Mouse (Mus musculus) cerebellum, adult 11 months (tissue): ENCODE data around the gene Pax5.

Experiments
- DNase-seq: peaks from one replicate; pipeline ENCODE4 v3.0.0; 2022

Gene Pax5

DNA sequence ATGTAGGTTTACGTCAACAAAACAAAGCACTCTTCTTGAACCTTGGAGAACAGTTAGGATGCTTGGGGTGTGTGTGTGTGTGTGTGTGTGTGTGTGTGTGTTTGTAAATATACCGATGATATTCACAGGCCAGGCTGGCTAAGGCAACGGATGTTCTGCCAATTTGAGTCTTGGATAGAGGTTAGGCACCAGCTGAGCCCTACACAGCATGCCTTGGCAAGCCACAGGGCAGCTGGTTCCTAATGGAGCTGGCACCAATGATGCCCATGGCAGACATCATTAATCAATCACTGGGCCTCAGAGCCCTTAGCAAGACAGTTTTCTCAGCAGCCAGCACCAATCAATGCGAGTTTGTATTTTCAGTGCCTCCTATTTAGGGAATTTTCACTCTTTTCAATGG is 173.5 kb downstream of the Pax5 start:
- DNase-seq = peak; percentile 12

DNA sequence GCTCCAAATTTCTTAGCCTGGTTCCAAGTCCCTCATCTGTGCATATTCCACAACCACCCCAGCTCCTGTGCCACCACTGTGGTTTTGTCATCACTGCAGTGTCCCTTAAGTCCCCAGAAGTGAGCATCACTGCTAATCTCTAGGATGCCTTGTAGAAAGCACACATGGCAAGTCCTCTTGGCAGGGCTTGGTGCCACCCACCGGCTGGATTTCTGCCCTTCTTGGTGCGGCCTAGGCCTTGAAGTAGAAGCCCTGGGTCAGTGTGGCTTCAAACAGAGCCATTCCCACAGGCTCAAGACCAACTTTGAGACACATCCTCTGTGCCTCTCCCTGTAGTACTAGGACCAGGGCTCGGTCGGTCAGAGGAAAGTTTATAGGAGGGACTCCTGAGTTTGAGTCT is 174.6 kb downstream of the Pax5 start:
- no peak for DNase-seq

DNA sequence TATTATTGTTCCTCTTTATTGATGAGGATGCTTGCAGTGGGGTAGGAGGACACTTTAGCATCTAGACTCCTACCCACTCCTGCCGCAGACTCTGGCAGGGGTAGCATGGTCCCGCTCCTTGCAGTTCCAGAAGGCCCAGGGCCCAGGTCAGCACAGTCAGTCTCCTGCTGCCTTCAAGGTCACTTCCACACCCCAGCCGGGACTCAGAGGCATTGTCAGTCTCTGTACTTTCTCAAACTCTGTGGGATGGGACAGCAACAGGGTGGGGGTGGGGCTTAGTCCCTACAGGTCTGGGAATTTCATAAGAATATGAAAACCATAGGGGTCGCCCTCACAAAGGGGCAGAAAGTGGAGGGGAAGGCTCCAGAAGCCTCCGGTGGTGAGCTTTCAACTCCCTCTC is 177.0 kb downstream of the Pax5 start:
- no peak for DNase-seq

DNA sequence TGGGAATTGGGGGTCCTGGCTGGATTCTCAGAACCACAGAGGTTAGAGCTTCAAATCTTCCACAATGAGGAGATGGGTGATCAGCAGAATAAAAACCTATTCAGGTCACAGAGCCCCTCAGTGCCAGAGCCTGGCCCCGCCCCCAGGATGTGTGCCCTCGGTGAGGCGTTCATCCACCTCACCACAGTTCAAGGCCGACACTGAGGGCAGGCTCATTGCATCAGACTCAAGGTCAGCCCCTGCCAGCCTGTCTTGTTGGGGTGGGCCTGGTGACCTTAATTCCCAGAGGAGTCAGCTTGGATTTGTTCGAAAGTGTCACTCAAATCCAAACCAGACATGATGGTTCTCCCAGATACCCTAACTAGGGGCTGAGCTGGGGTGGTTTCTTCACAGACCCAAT is 177.6 kb downstream of the Pax5 start:
- DNase-seq = no peak

DNA sequence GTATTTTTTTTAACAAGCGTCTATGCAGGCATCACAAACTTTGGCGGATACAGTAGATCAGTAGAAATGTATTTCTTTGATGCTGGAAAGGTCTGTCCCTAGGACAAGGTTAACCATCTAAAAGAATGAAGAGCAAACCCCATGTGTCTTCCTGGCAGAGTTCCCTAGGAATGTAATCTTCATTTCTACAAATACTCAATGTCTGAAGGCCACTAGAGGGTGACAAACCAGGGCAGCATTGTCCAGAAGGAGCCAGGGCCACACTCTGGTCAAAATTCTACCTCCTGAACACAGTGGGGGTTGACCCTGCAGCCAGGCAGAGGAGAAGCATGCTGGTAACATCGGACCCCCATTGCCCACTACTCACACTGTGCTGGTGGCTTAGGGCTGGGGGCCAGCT is 185.0 kb downstream of the Pax5 start:
- DNase-seq = no peak

DNA sequence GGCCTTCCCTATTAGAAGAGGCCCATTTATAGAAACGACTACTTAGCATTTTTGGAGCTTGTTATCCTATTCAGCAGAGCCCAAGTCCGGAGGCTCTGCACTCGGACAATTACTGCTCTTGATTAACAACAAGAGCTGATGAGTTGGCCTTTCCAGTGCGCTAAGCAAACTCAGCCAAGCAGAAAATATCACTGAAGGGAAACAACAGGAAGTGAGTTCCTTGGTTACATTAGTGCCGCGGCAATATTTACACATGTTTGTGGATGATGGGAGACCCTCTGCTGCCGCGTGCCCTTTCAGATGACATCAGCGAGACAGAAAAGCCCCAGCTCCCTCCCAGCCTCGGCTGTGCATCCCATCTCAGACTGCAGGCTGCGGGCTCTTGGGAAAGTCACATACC is 191.4 kb downstream of the Pax5 start:
- no peak for DNase-seq

DNA sequence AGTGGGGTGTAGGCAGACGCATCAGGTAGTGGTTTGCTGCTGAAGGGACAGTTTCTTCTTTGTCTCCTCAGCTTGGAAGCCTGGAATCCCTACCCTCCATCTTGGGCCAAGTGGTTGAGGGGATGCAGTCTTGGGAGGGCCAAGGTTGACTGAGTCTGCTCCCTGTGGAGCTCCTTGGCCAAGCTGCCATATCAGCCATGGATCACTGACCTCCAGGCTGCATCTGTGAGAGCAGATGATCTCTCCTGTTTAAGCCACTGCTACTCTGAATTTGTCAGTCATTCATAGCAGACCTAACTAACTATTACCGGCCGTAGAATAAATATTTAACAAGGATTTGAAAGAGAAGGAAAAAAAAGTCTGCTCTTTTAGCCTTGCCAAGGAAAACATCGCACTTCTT is 196.3 kb downstream of the Pax5 start:
- DNase-seq = no peak

DNA sequence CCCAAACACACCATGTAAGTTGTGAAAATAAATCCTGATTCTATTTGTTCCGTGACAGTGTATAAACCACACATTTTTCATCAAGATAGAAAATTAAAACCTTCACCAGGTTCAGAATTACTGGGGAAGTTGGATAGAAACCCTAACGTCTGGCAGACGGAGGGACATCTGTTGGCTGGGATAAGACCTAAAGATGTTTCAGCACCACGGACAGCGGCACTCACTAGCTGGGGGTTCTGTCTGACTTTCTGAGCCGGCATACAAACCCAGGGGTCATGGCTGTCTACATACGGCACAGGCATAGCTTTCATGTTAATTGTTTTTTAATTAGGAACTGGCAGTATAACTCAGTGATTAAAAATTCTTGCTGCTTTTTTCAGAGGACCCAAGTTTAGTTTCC is 198.6 kb downstream of the Pax5 start:
- no peak for DNase-seq

DNA sequence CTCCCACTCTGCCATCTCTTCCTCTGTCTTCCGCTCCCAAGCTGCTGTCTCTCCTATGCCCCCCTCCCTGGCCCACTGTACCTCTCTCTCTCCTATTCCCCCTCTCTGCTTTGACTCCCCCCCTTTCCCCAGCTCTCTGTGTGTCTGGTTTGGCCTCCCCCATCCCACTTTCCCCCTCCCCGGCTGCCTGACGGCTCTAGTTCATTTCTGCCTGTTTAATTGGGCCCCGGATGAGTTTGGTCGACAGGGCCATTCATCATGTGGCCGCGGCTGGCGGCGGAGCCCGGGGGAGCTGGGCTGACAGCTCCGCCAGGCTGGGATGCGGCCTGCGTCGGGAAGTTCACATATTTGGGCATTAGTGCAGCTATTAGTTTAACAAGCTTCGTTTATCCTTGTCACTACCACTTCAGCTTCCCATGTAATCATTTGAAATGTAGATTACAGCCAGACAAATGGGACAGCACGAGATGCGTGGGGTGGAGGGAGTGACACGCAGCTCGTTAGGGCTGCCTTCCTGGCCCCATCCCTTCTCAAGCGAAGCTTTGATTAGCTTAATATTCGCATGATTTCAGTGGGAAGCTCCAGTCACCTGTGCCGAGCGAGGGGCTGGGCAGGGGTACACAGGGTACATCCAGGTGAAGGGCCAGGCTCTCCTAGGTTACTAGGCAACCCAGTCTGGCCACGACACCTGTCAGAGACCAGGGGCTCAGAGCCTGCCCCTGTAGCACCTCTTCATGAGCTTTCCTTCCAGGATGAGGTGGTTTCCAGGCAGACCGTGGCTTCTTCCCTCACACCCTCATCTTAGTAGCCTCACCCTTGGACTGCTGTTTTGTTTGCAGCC is 201.7 kb downstream of the Pax5 start:
- DNase-seq = no peak

DNA sequence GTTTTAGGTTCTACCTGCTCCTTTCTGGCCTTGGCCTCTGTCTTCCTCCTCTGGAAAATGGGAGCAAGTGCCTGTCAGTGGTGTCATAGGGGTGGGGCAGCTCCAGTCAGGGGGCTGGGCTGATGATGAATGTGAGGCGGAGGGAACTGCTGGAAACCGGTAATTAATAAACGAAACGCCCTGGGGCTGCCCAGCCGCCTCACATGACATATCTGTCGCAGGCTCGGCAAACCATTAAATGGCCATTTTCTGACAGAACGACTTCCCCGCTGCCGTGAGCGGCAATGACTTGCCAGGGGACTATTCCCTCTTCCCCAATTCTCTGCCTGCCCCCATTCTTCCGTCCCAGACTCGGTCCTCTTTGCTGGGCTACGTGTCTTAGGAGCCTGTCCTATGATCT is 202.4 kb downstream of the Pax5 start:
- no peak for DNase-seq

DNA sequence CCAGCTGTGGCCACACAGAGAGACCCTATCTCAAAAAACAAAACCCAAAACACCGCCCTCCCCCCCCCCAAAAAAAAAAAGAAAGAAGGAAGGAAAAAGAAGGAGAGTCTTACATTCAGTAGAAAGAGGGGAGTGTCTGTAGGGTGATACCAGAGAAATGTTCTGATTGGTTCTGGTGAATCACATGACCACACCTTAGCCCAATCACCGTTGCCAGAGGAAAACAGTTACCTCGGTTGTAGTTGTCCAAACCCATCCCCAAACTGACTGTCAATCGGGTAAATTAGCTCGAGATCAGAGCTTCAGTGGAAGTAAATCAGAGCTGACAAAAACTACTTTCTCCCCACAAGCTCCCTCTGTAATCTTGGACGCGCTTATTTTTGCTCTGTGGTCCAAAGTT is 205.3 kb downstream of the Pax5 start:
- no peak for DNase-seq

DNA sequence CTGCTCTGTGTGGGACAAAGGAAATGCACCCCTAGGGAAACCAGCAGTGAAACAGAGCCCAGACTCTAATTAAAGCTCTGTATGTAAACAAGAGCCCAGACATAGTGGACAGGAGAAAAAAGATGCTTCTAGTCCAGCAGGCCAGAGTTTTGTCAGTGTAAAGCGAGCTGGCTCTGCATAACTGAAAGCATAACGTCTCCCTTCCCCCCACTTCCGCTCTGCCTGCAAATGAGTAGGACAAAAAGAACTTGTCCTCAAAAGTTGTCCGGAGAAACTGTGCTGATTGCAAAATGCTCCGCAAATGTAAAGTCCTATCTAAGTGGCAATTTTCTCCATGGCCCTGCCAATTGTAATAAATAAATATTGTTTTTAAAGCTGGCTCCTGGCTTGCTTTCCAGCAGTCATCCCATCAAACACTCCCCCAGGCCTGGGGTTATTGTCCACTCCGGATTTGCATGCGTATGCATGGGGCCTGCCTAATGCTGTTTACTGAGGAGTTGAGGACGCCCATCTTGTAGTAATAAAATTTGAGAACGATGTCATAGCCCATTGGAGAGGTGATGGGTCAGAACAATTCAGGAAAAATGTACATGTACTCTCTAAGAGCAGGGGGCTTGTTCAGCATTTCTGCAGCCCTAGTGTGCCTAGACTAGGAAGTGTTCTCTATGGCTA is 208.0 kb downstream of the Pax5 start:
- no peak for DNase-seq

DNA sequence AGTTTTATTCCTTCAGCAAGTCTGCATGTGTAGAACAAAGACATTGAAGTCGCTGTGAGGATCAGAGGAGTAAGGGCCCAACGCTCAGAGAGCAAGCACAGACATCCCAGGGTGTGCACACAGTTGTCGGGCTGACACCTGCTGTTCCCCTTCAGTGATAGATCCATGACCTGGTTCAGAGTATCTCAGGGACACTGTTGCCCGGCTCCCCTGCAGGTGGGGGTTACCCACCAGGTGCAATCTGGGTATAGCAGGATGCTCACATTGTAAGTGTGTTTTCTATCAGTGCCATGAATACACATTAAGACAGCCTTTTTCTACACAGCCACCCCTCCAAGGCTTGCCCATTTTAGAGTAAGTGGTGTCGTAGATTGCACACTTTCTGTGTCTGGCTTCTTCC is 212.1 kb downstream of the Pax5 start:
- no peak for DNase-seq

DNA sequence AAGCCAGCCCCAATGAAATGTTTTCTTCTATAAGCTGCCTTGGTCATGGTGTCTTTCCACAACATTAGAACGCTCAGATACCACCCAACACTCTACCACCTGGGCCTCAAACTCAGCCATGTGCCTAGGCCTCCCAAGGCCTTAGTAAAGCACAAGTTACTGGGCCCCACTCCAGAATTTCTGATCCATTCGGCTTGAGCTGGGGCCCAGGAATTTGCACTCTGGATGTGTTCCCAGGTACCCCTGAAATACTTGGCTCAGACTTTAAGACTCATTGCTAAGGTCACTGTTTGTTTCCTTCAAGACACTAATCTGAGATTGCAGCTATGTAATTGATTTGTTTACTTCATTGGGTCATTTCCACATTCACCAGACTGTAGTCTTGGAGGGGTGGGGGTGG is 214.5 kb downstream of the Pax5 start:
- DNase-seq = no peak

DNA sequence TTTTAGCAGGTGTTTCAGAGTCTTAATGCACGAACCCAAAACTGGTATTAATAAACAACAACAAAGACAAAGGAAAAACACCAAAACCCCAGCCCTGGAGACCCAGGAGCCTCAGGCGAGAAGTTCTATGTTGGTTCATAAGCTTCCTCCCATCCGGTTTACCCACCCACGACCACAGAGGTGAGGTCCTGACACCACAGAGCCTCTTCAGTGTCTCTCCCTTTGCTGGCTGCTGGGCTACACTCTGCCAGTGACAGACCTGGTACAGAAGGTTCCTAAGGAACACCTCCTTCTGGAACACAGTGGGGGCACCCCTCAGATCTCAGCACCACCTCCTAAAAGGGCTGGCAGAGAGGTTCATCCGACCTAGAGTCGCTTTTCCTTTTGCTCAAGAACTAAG is 216.5 kb downstream of the Pax5 start:
- no peak for DNase-seq

DNA sequence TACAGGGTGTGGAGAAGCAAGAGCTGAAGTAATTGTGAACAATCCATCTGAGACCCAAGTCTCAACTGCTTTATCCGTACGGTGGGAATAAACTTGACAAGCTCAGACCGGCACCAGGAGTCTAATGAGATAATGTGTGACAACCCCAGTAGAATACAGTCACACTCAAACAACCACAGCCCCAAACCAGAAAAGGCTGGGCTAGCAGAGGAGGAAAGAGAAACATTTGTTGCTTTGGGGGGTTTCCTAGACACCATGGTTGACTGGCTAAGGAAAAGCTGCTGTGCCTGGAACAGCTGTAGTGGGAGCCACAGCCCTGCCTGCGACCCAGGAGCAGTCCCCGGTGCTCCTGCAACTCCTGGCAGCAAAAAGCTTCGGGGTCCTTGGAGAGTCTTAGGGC is 219.4 kb downstream of the Pax5 start:
- DNase-seq = no peak

DNA sequence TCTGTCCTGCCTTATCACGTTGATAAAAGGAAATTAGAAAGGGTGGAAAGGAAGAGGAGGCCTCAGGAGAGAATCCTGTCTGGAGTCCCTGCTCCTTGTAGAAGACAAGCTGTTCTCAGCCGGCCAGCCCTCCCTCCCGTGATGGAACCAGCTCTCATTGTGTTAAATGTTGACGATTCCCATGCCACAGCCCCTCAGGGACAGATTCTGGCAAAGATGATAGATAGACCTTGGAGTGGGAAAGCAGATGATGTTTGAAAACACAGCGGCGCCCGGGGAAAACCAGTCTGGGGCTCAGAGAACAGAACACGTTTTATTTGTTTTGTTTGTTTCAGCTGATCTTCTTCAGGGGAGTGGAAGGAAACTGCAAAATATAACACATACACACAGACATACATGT is 221.6 kb downstream of the Pax5 start:
- no peak for DNase-seq

DNA sequence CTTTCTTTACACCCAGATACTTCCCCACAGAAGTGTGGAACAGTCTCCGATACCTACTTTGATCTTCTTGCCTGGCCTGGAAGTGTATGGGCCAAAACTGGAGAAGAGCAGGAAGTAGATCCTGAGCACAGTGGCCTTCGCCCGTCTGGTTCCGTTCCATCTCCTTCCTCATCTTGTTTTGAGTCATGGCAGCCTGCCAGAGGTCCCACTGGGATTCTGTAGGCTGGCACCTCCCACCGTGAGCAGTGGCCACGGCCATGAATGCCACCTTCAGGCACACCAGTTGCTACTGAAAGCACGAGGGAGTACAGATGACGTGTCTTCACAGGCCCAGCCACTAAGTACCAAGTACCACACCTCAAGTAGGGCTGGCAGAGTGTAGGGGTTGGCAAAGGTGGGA is 222.1 kb downstream of the Pax5 start:
- no peak for DNase-seq

DNA sequence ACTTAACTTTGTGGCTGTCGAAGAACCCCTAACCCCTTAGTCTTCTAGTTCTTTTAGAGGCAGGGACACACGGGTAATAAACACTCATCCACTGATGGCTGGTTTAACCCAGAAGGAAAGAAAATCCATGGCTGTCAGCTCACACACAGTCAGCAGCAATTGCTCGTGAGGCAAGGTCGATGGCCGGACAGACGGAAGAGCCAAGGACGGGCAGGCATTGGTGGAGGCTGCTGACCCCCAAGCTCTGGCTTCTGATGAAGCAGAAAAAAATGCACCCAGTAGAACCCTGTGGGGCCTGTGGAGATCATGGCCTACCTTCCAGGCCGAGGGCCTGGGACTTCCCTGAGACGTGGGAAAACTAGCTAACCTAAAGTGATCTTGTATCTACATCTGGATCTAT is 227.4 kb downstream of the Pax5 start:
- DNase-seq = no peak

DNA sequence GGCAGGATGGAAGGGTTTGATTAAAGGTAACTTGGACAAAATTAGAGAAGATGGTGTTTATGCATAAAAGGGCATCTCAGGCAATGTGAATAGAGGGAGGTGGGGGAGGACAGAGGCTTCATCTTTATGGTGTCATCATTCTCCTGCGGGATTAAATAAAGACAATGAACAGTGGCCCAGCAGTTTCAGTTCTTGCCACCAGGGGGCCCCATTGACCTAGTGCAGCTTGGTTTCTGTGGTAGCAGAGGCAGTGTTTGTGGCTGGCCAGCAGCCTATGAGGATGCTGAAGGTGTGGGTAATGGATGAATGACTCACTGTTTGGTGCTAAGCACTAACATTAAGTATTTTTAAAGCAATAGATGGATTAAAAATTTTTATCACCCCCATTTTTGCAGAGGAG is 230.5 kb downstream of the Pax5 start:
- DNase-seq = no peak
